Mouse (Mus musculus) heart, embryonic 12.5 days (tissue): ENCODE measurements around the gene Smurf1. TPM values are rescaled to one million over a fixed set of nuclear protein-coding genes. Genes with fewer than 3 reads are reported as not detected.

Experiments
- ATAC-seq: fragments of 200-750 bp; cut with Nextera tagmentation; 2 replicates; pipeline ENCODE4 v1.8.0; 2017; ENCODE audit warnings: moderate TSS enrichment, moderate library complexity; ENCODE audit not compliant: insufficient number of reproducible peaks, low FRiP score
- H3K27ac ChIP-seq: fragments of 300-500 bp; sonication (generic); 2 replicates; pipeline ENCODE4 v1.5.1; 2016; ENCODE audit warnings: mild to moderate bottlenecking, moderate library complexity; ENCODE audit not compliant: poor library complexity, severe bottlenecking
- H3K27me3 ChIP-seq: fragments of 300-500 bp; sonication (generic); replicated peaks from 2 replicates; pipeline ENCODE4 v1.6.1; 2016; ENCODE audit warnings: mild to moderate bottlenecking, moderate library complexity
- H3K36me3 ChIP-seq: fragments of 300-500 bp; sonication (generic); 2 replicates; pipeline ENCODE4 v1.6.1; 2016; ENCODE audit warnings: mild to moderate bottlenecking, moderate library complexity
- H3K4me1 ChIP-seq: fragments of 300-500 bp; sonication (generic); replicated peaks from 2 replicates; pipeline ENCODE4 v1.6.1; 2016; ENCODE audit warnings: mild to moderate bottlenecking
- H3K4me2 ChIP-seq: fragments of 300-500 bp; sonication (generic); 2 replicates; pipeline ENCODE4 v1.6.1; 2016; ENCODE audit warnings: mild to moderate bottlenecking, moderate library complexity
- H3K4me3 ChIP-seq: fragments of 300-500 bp; sonication (generic); 2 replicates; pipeline ENCODE4 v1.5.1; 2016; ENCODE audit warnings: mild to moderate bottlenecking
- H3K9ac ChIP-seq: fragments of 300-500 bp; sonication (generic); 2 replicates; pipeline ENCODE4 v1.6.1; 2016; ENCODE audit warnings: mild to moderate bottlenecking, moderate library complexity
- H3K9me3 ChIP-seq: fragments of 300-500 bp; sonication (generic); replicated peaks from 2 replicates; pipeline ENCODE4 v1.6.1; 2016; ENCODE audit warnings: mild to moderate bottlenecking, moderate library complexity
- WGBS: fragments of 180-500 bp; shearing (Covaris S2); methylation state at CpG from one replicate; pipeline ENCODE4 v1.1.7; 2016; 5-methylcytosine and 5-hydroxymethylcytosine counted together
- polyA plus RNA-seq: library from polyadenylated mRNA; unstranded; fragments of >200 nt; fragmentation: Nextera tagmentation; extraction: Ambion mirVana; gene quantifications from 2 replicates; pipeline ENCODE4 v1.2.1, GENCODE M21; 2016

Smurf1 gene
- polyA plus RNA-seq, 1 experiment from 2014 or later, result 18.7 TPM

DNA sequence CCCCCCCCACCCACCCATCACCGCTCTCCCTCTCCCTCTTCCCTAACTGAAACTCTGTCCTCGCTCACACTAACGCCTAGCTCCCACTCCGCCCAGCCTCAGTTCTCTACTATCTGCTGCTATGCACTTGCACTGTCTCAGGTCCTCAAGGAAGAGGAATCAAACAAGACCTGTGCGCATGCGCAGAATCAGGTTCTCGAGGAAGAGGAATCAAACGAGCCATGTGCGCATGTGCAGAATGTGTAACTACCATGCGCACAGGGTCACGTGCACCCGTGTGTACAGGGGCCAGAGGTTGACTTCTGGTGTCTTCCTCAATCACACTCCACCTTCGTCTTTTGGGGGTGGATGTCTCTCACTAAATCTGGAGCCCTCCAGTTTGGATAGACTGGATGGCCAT, 21.9 kb upstream of the Smurf1 start:
- H3K4me1 ChIP-seq, result 0 out of 2 replicates have a peak, but pooled peaks cover 3% of the 10 kb centered on the region
- H3K36me3 ChIP-seq, result no peaks in the 10 kb centered on the region
- peaks cover 17% of the 10 kb centered on the region for H3K9me3 ChIP-seq
- H3K27me3 ChIP-seq, result no peaks in the 10 kb centered on the region
- no peak overlapping the region for H3K4me3 ChIP-seq
- no peak for ATAC-seq
- H3K9ac ChIP-seq, result no peak overlapping the region
- WGBS, result 89% methylated on average over 13 of the region's 13 CpGs
- H3K27ac ChIP-seq, result no peak overlapping the region
- H3K4me2 ChIP-seq, result no peak overlapping the region

DNA sequence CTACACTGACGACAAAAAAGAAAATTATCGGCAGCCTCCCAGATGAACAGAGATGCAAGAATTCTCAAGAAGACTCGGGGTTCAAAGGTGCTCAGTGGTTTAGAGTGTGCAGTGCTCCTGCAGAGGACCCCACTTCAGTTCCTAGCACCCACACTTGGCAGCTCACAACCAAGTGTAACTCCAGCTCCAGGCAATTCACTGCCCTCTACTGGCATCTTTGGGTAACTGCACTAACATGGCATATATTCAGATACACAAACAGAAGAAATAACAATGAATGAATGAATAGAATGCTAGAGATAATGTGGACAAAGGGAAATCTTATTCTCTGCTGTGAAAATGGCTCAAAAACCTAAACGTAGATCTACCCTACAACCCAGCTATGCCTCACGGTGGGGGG, 19.2 kb upstream of the Smurf1 start:
- Histone ChIP-seq H3K4me2 (no peak overlapping the region), H3K4me1 (0 out of 2 replicates have a peak, but pooled peaks cover 3% of the 10 kb centered on the region), H3K27ac (no peak overlapping the region), H3K9ac (no peak overlapping the region), H3K36me3 (no peaks in the 10 kb centered on the region), H3K27me3 (no peaks in the 10 kb centered on the region; the same call in 1 of the 2 replicates), H3K4me3 (no peak overlapping the region), H3K9me3 (peaks cover 17% of the 10 kb centered on the region)
- 88% methylated on average over 5 of the region's 5 CpGs for WGBS
- no peak for ATAC-seq

DNA sequence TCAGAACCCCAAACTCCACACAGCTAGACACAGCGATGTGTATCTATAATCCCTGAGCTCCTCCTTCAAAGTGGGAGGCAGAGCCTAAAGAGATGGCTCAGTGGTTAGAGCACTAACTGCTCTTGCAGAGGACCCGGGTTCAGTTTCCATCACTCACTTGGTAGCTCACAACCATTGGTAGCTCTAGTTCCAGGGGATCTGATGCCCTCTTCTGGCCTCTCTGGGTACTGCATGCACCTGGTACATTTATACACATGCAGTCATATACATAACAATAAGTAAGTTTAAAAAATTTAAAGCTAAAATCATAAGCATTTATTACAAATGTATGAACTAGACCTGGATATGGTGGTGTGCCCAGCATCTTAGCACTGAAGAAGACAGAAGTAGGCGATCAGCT, 17.6 kb upstream of the Smurf1 start:
- H3K9ac ChIP-seq, result no peak overlapping the region
- WGBS, result 87% methylated on average over 3 of the region's 3 CpGs
- H3K4me1 ChIP-seq, result peaks cover 10% of the 10 kb centered on the region; the same call in 1 of the 2 replicates
- H3K27ac ChIP-seq, result no peak overlapping the region
- no peak for ATAC-seq
- peaks cover 17% of the 10 kb centered on the region for H3K9me3 ChIP-seq
- H3K36me3 ChIP-seq, result no peaks in the 10 kb centered on the region
- H3K4me3 ChIP-seq, result no peak overlapping the region
- no peaks in the 10 kb centered on the region; the same call in 1 of the 2 replicates for H3K27me3 ChIP-seq
- H3K4me2 ChIP-seq, result no peak overlapping the region

- Histone ChIP-seq H3K36me3 (no peaks in the 10 kb centered on the region), H3K4me3 (no peak overlapping the region), H3K9me3 (peaks cover 10% of the 10 kb centered on the region), H3K27me3 (no peaks in the 10 kb centered on the region; the same call in 1 of the 2 replicates), H3K9ac (no peak overlapping the region), H3K27ac (peak overlapping the region; percentile 36; the same call in 1 of the 2 replicates), H3K4me2 (no peak overlapping the region), H3K4me1 (peaks cover 10% of the 10 kb centered on the region; the same call in 1 of the 2 replicates)
- ATAC-seq, result no peak
- 77% methylated on average over 6 of the region's 6 CpGs for WGBS
Observed at GRCm38 (mm10) chr5:144979110-144979509, 13.5 kb upstream of the Smurf1 start.

DNA sequence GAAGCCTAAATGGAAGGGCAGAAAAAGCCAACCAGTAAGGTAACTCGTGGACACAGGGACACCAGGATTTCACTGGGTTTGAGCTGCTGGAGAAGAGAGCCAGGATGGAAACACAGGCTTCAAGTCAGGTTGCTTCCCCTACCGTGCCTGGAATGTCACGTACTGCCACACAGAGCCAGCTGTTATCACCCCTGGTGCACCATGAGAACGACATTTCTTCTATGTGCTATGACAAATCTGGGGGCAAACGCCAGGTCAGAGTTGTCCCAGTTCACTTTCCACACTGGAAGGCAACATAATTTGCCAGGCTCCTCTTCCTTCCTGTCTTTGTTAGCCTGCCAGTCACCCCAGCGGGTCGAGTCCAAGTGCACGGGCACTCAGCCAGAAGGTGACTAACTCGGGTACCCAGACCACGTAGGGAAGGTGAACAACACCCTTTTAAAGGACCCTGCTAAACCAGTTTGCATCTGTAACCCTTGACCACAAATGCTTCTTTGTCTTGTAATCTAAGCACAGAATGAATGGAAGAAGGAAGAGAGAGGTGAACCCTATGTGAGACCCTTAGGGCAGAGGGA, 13.0 kb upstream of the Smurf1 start:
- Histone ChIP-seq H3K4me2 (no peak overlapping the region), H3K9me3 (peaks cover 7% of the 10 kb centered on the region), H3K4me3 (no peak overlapping the region), H3K9ac (no peak overlapping the region), H3K27ac (0 out of 2 replicates have a peak overlapping the region, but pooled peaks have one; percentile 36), H3K27me3 (no peaks in the 10 kb centered on the region; the same call in 1 of the 2 replicates), H3K36me3 (no peaks in the 10 kb centered on the region), H3K4me1 (peaks cover 10% of the 10 kb centered on the region; the same call in 1 of the 2 replicates)
- WGBS, result 42% methylated on average over 10 of the region's 10 CpGs
- peak; percentile 53 for ATAC-seq

DNA sequence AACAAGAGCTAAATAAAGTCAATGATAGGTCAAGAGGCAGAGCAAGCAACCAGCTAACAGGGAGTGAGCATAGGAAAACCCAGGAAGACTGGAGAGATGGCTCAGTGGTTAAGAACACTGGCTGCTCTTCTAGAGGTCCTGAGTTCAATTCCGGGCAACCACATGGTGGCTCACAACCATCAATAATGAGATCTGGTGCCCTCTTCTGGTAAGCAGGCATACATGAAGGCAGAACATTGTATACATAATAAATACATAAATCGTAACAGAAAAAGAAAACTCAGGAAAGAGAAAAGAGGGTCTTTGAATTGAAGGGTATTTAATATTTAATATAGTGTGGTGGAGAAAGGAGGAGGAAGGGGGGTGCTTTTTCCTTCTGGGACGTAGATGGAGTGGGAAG, 5.6 kb upstream of the Smurf1 start:
- Histone ChIP-seq H3K4me3 (no peak overlapping the region), H3K4me2 (no peak overlapping the region), H3K27me3 (peaks cover 15% of the 10 kb centered on the region; the same call in 1 of the 2 replicates), H3K36me3 (no peaks in the 10 kb centered on the region), H3K9me3 (no peaks in the 10 kb centered on the region; the same call in 1 of the 2 replicates), H3K9ac (no peak overlapping the region), H3K4me1 (0 out of 2 replicates have a peak, but pooled peaks cover 2% of the 10 kb centered on the region), H3K27ac (no peak overlapping the region)
- WGBS, result 78% methylated on average over 3 of the region's 3 CpGs
- no peak for ATAC-seq

DNA sequence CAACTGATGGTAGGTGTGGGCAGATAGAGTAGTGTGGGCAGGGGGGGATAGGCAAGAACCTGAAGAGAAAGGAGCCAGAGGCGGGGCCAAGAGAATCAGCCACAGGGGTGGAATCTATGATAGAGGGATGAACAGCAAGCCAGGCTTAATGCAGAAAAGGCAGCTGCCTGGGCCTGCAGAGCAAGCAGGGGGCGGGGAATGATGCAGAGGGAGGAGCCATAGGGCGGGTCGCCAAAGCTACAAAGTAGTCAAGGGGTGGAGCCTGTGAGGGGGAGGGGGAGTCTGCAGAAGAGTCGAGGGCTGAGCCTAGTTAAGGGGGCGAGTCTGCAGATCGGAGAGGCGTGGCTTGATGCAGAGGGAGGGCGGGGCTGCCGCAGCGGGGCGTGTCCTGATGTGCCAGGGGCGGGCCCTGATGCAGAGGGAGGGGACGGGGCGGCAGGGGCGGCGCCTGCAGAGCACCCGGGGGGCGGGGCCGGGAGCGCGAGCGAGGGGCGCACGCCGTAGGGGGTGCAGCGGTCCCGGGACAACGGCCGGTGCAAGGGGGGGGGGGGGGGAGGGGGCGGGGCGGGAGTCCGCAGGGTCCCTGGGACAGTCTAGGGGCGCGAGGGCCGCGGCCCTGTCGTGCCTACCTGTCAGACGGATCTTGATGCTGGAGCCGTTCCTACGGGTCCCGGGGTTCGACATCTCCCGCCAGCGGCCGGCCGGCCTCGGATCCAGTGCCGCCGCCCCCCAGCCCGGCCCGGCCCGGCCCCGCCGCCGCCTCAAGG, 592 bp downstream of the Smurf1 start:
- Histone ChIP-seq H3K27ac (peak overlapping the region; percentile 95), H3K4me3 (peak overlapping the region; percentile 100), H3K9ac (peak overlapping the region; percentile 100), H3K4me1 (peaks cover 42% of the 10 kb centered on the region), H3K27me3 (peaks cover 15% of the 10 kb centered on the region; the same call in 1 of the 2 replicates), H3K36me3 (no peaks in the 10 kb centered on the region), H3K9me3 (no peaks in the 10 kb centered on the region), H3K4me2 (peak overlapping the region; percentile 81)
- WGBS, result 7% methylated on average over 25 of the region's 56 CpGs
- peak; percentile 82 for ATAC-seq

DNA sequence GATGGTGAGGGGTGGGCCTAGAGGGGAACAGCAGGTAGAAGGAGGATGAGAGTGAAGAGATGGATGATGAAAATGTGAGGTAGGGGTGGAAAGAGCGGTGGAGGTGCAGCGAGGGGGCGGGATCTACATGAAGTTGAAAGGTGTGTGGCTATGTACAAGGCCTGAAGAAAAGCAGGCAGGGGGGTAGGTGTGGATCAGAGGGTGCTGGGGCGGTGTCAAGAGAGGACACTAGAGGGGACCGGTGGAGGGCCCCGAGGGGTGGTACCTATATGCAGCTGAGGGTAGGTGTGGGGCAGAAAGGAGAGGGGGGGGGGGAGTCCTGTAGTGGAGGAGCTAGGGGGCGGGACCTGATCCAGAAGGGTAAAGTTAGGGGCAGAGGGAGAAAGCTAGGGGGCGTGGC, 1.2 kb downstream of the Smurf1 start:
- H3K4me1 ChIP-seq, result peaks cover 46% of the 10 kb centered on the region
- no peaks in the 10 kb centered on the region for H3K9me3 ChIP-seq
- H3K27me3 ChIP-seq, result peaks cover 15% of the 10 kb centered on the region; the same call in 1 of the 2 replicates
- 26% methylated on average over 8 of the region's 8 CpGs for WGBS
- H3K4me3 ChIP-seq, result peak overlapping the region; percentile 100
- peak overlapping the region; percentile 81 for H3K4me2 ChIP-seq
- peak overlapping the region; percentile 95 for H3K27ac ChIP-seq
- H3K9ac ChIP-seq, result no peak overlapping the region
- H3K36me3 ChIP-seq, result no peaks in the 10 kb centered on the region
- peak; percentile 49 for ATAC-seq

DNA sequence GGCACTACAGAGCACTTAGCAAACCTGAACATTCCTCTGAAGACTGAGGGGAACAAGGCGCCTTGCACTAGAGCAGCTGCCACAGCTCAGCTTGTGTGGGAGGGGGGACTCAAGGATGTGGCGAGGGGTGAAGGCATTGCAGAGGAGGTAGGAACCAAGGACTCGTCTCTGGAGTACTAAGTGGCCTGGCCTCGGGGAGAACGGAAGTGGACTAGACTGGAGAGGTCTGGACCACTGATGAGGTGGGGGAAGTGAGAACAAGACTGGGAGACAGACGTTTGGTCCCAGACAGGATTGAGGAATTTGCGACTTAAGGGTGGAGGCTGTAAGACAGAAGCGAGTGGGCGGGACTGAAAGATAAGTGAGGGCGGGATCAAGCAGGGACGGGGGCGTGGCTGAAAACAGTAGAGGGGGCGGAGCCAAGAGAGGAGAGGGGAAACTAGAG, 1.8 kb downstream of the Smurf1 start:
- no peaks in the 10 kb centered on the region for H3K36me3 ChIP-seq
- ATAC-seq, result peak; percentile 31; the same call in 1 of the 2 replicates
- H3K4me2 ChIP-seq, result peak overlapping the region; percentile 81
- peak overlapping the region; percentile 95 for H3K27ac ChIP-seq
- 5% methylated on average over 13 of the region's 13 CpGs for WGBS
- no peaks in the 10 kb centered on the region for H3K9me3 ChIP-seq
- H3K4me1 ChIP-seq, result peaks cover 52% of the 10 kb centered on the region
- peak overlapping the region; percentile 100 for H3K4me3 ChIP-seq
- H3K9ac ChIP-seq, result 0 out of 2 replicates have a peak overlapping the region, but pooled peaks have one; percentile 21
- peaks cover 15% of the 10 kb centered on the region; the same call in 1 of the 2 replicates for H3K27me3 ChIP-seq

DNA sequence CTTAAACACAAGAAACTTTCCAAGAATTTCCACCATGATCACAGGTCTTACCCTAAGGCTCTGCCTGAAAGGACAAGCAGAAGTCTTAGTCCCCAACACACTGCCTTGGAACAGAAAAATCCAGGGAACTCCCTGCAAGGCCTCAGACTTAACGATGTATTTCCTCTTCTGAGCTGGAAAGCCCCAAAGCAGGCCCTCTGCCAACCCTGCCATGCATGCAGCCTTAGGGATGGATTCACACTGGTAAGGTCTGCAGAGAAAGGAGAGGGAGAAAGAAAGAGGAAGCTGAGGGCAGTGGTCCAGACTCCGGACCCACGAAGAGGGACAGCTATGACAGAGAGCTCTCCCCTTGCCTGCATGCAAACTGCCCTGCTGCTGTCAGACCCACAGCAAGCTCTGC, 2.2 kb downstream of the Smurf1 start:
- no peak for ATAC-seq
- Histone ChIP-seq H3K27ac (peak overlapping the region; percentile 78), H3K9ac (0 out of 2 replicates have a peak overlapping the region, but pooled peaks have one; percentile 21), H3K4me2 (peak overlapping the region; percentile 81), H3K27me3 (peaks cover 15% of the 10 kb centered on the region; the same call in 1 of the 2 replicates), H3K36me3 (no peaks in the 10 kb centered on the region), H3K4me3 (peak overlapping the region; percentile 100), H3K9me3 (no peaks in the 10 kb centered on the region), H3K4me1 (peaks cover 56% of the 10 kb centered on the region)
- 28% methylated on average over 3 of the region's 3 CpGs for WGBS

DNA sequence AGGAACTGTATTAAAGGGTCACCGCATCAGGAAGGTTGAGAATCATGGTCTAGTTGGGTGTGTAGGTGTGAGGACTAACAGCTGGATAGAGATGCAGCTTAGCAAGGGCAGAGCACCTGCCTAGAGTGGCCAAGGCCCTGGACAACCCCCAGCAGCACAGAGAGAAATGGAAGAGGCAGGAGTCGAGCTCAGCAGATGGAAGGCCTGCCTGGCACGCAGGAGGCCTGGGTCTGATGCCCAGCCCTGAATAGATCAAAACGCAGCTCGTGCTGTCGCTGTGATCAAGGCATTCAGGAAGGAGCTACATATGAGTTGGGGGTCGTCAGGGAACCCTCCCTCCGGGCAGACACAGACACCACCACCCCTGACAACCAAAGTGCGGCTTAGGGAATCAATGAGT, 7.4 kb downstream of the Smurf1 start:
- ATAC-seq, result no peak
- WGBS, result 85% methylated on average over 9 of the region's 9 CpGs
- peaks cover 58% of the 10 kb centered on the region for H3K4me1 ChIP-seq

More for the DNA sequence above, 7.4 kb downstream of the Smurf1 start:
- Histone ChIP-seq H3K27me3 (no peaks in the 10 kb centered on the region), H3K9ac (no peak overlapping the region), H3K27ac (no peak overlapping the region), H3K9me3 (no peaks in the 10 kb centered on the region), H3K4me2 (no peak overlapping the region), H3K4me3 (no peak overlapping the region), H3K36me3 (no peaks in the 10 kb centered on the region)
